Mouse (Mus musculus): ENCODE results near the gene Arf5.

Gene Arf5

GRCm38 (mm10) chr6:28428290-28428689, 4.9 kb downstream of the Arf5 start, which contains the start of gene Gcc1:
Gene Gcc1, minus strand, starts transcription at chr6:28428390.
- no peak for DNase-seq (ENCODE audit: low spot score in 2 of 2)

GRCm38 (mm10) chr6:28429870-28430269, 6.5 kb downstream of the Arf5 start:
- no peak for DNase-seq (ENCODE audit: low spot score in 2 of 2)

- DNase-seq (ENCODE audit: low spot score in 2 of 2) = no peak
Measured at GRCm38 (mm10) chr6:28430795-28431537, 7.6 kb downstream of the Arf5 start.

- no peak for DNase-seq (ENCODE audit: low spot score in 2 of 2)
Measured at GRCm38 (mm10) chr6:28431538-28431855, 8.1 kb downstream of the Arf5 start.

- no peak for DNase-seq (ENCODE audit: low spot score in 2 of 2)
Measured at GRCm38 (mm10) chr6:28447937-28448336, 24.6 kb downstream of the Arf5 start.

GRCm38 (mm10) chr6:28449253-28449652, 25.9 kb downstream of the Arf5 start, which contains the start of gene Pax4:
Gene Pax4, minus strand, starts transcription at chr6:28449353.
- DNase-seq (ENCODE audit: low spot score in 2 of 2) = no peak

GRCm38 (mm10) chr6:28450481-28450880, 27.1 kb downstream of the Arf5 start:
- no peak for DNase-seq (ENCODE audit: low spot score in 2 of 2)

GRCm38 (mm10) chr6:28450977-28451376, 27.6 kb downstream of the Arf5 start:
- no peak for DNase-seq (ENCODE audit: low spot score in 2 of 2)

GRCm38 (mm10) chr6:28459221-28459668, 35.9 kb downstream of the Arf5 start:
- no peak for DNase-seq (ENCODE audit: low spot score in 2 of 2)

- peak; percentile 35 to 68 for DNase-seq (ENCODE audit: low spot score in 2 of 2)
Measured at GRCm38 (mm10) chr6:28460534-28460933, 37.2 kb downstream of the Arf5 start.

- no peak for DNase-seq (ENCODE audit: low spot score in 2 of 2)
Measured at GRCm38 (mm10) chr6:28464630-28465029, 41.3 kb downstream of the Arf5 start.

GRCm38 (mm10) chr6:28470017-28470602, 46.8 kb downstream of the Arf5 start:
- no peak for DNase-seq (ENCODE audit: low spot score in 2 of 2)

- no peak for DNase-seq (ENCODE audit: low spot score in 2 of 2)
Measured at GRCm38 (mm10) chr6:28470621-28471020, 47.3 kb downstream of the Arf5 start.

- no peak for DNase-seq (ENCODE audit: low spot score in 2 of 2)
Measured at GRCm38 (mm10) chr6:28471284-28472035, 48.1 kb downstream of the Arf5 start.

GRCm38 (mm10) chr6:28474211-28474610, 50.9 kb downstream of the Arf5 start:
- no peak for DNase-seq (ENCODE audit: low spot score in 2 of 2)

GRCm38 (mm10) chr6:28474839-28475238, 51.5 kb downstream of the Arf5 start, which contains the start of gene Snd1:
Gene Snd1, plus strand, starts transcription at chr6:28475139.
- DNase-seq (ENCODE audit: low spot score in 2 of 2) = no peak

Measured in spleen, postnatal 10 days (tissue).